Mouse (Mus musculus): ENCODE measurements around the gene Qpctl.

Gene Qpctl

GRCm38 (mm10) chr7:19148875-19149541 is at the start of gene Qpctl:
Qpctl (minus strand) TSS chr7:19149291.
- peak; percentile 100 for DNase-seq (ENCODE audit: low spot score)

- no peak for DNase-seq (ENCODE audit: low spot score)
These were observed 48.9 kb upstream of the Qpctl start for GRCm38 (mm10) chr7:19197985-19198384.

GRCm38 (mm10) chr7:19196676-19197075 is 47.6 kb upstream of the Qpctl start:
- DNase-seq (ENCODE audit: low spot score) = no peak

GRCm38 (mm10) chr7:19194676-19195075 is 45.6 kb upstream of the Qpctl start:
- no peak for DNase-seq (ENCODE audit: low spot score)

- no peak for DNase-seq (ENCODE audit: low spot score)
These were observed 35.7 kb upstream of the Qpctl start for GRCm38 (mm10) chr7:19184758-19185157.

GRCm38 (mm10) chr7:19184250-19184649 is 35.2 kb upstream of the Qpctl start:
- no peak for DNase-seq (ENCODE audit: low spot score)

GRCm38 (mm10) chr7:19180862-19181429 is 31.9 kb upstream of the Qpctl start:
- DNase-seq (ENCODE audit: low spot score) = peak; percentile 36

- no peak for DNase-seq (ENCODE audit: low spot score)
These were observed 30.8 kb upstream of the Qpctl start for GRCm38 (mm10) chr7:19179936-19180335.

- DNase-seq (ENCODE audit: low spot score) = peak; percentile 73
These were observed 30.1 kb upstream of the Qpctl start for GRCm38 (mm10) chr7:19179173-19179572.

- DNase-seq (ENCODE audit: low spot score) = peak; percentile 74
These were observed 29.5 kb upstream of the Qpctl start for GRCm38 (mm10) chr7:19178443-19179092.

GRCm38 (mm10) chr7:19178035-19178434 is 28.9 kb upstream of the Qpctl start:
- DNase-seq (ENCODE audit: low spot score) = no peak

- no peak for DNase-seq (ENCODE audit: low spot score)
These were observed 28.1 kb upstream of the Qpctl start for GRCm38 (mm10) chr7:19177216-19177615.

- no peak for DNase-seq (ENCODE audit: low spot score)
These were observed 27.4 kb upstream of the Qpctl start for GRCm38 (mm10) chr7:19176516-19176947.

GRCm38 (mm10) chr7:19175708-19176515 is 26.8 kb upstream of the Qpctl start, which contains the start of gene Eml2:
Eml2 (plus strand) TSS chr7:19176421.
- DNase-seq (ENCODE audit: low spot score) = no peak

- peak; percentile 80 for DNase-seq (ENCODE audit: low spot score)
These were observed 23.8 kb upstream of the Qpctl start for GRCm38 (mm10) chr7:19172874-19173273.

- DNase-seq (ENCODE audit: low spot score) = no peak
These were observed 22.7 kb upstream of the Qpctl start for GRCm38 (mm10) chr7:19171831-19172230.

- no peak for DNase-seq (ENCODE audit: low spot score)
These were observed 21.1 kb upstream of the Qpctl start for GRCm38 (mm10) chr7:19170142-19170541.

GRCm38 (mm10) chr7:19169506-19169905 is 20.4 kb upstream of the Qpctl start:
- DNase-seq (ENCODE audit: low spot score) = no peak

GRCm38 (mm10) chr7:19166990-19167389 is 17.9 kb upstream of the Qpctl start:
- no peak for DNase-seq (ENCODE audit: low spot score)

- no peak for DNase-seq (ENCODE audit: low spot score)
These were observed 16.7 kb upstream of the Qpctl start, which contains the start of gene Gipr for GRCm38 (mm10) chr7:19165656-19166423. Gipr (minus strand) TSS chr7:19166127.

GRCm38 (mm10) chr7:19164978-19165377 is 15.9 kb upstream of the Qpctl start:
- DNase-seq (ENCODE audit: low spot score) = no peak

- no peak for DNase-seq (ENCODE audit: low spot score)
These were observed 15.1 kb upstream of the Qpctl start for GRCm38 (mm10) chr7:19164189-19164588.

All from lung, postnatal 25 days (tissue).